Mouse (Mus musculus): ENCODE measurements around the gene Ak7.

- TF ChIP-seq ZNF384 (IDR thresholded peaks at IDR 0.05; ENCODE audit: low read depth, low read length) (no peak), POLR2A (IDR thresholded peaks at IDR 0.05; ENCODE audit: low read depth, low read length) (no peak), USF1 (IDR thresholded peaks at IDR 0.05; ENCODE audit: low read depth, low read length) (no peak), ZMIZ1 (IDR thresholded peaks at IDR 0.05; ENCODE audit: low read depth, low read length) (no peak), CTCF (conservative IDR thresholded peaks at IDR 0.05 in 1 of 2, IDR thresholded peaks at IDR 0.05 in 1 of 2; ENCODE audit: low read depth in 2 of 2, low read length in 2 of 2) (no peak), CHD2 (IDR thresholded peaks at IDR 0.05; ENCODE audit: low read length) (no peak), ZKSCAN1 (IDR thresholded peaks at IDR 0.05; ENCODE audit: borderline replicate concordance, low read depth, low read length) (no peak), NRF1 (IDR thresholded peaks at IDR 0.05; ENCODE audit: low read depth, low read length) (no peak), EP300 (IDR thresholded peaks at IDR 0.05; ENCODE audit: low read length) (no peak), MAX (IDR thresholded peaks at IDR 0.05; ENCODE audit: low read length) (no peak), ETS1 (conservative IDR thresholded peaks at IDR 0.05; ENCODE audit: low read depth, low read length) (no peak)
Observed at GRCm38 (mm10) chr12:105735226-105735888, 29.6 kb downstream of the Ak7 start.
